Mouse (Mus musculus): ENCODE results near the gene Ifrd1.
"Not testable (repeated sequence)": the region's sequence is repeated elsewhere in the genome, so short reads cannot be mapped to it uniquely, and the experiment has no call there.

The Ifrd1 gene

DNA sequence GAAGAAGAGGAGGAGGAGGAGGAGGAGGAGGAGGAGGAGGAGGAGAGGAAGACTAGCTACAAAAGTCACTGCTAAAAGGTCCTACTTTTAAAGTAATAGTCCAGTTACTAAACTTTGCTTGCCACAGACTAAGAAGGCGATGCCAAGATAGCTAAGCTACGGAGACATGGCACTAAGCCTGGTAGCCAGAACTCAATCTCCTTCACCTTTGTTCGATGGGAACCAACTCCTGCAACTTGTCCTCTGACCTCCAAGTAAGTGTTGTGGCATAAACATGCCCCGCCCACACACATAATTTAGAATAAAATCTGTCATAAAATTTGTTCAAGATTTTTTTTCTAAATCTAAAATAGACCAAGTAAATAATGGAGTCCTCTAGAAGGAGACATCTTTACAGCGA lies 50.3 kb downstream of the Ifrd1 start:
- no peak for DNase-seq

DNA sequence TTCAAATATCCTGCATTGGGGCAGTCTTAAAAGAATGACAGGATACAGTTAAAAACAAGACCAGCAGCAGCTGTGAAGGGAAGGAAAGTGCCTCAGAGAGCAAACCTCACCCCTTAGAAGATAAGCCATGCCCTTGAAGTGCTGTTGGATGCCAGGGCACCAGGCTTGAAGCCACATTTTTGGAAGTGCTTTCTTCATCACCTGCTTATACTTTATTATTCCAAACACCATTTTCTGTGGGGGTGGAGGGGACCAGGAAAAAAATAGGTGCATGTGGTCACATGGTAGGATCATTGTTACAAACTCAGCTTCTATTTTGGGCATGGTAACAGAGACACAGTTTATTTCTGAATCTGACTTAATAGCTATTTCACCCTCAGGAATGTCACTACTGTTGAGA lies 50.8 kb downstream of the Ifrd1 start:
- no peak for DNase-seq

DNA sequence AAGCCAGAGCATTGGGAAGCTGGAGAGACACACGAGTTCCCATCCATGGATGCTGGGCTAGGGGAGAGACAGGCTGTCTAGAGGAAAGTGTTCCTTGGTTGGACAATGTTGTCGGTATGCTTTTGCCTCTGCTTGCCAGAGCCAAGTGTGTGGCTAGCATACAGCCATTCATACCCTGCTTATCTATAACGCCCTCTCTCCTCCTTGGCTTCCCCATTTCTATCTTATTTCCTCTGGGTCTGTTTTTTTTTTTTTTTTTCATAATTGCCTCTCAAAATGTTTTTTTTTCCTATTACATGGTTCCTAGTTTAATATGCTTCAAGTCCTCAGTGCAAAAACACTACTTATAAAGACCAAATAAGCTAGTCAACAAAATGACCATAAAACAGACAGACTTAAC lies 62.8 kb downstream of the Ifrd1 start:
- no peak for DNase-seq

DNA sequence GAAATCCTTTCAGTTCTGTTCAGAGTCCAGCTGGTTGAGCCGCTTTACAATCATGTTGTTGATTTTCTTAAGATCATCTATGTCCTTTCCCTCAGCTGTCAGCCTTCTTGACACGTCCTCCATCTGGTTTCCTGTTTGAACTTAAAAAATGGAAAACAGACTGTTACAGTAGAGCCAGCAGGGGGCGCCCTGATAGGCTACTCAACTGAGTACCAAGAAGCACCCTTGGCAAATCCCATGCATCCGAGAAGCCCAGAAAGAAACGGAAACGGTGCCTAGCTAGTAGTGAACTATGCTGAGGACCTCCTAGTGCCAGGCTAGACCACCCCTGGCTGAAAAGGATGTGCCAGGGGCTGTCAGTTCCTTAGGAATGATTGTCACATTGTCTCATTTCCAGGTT lies 71.2 kb downstream of the Ifrd1 start:
- peak; percentile 48 for DNase-seq

DNA sequence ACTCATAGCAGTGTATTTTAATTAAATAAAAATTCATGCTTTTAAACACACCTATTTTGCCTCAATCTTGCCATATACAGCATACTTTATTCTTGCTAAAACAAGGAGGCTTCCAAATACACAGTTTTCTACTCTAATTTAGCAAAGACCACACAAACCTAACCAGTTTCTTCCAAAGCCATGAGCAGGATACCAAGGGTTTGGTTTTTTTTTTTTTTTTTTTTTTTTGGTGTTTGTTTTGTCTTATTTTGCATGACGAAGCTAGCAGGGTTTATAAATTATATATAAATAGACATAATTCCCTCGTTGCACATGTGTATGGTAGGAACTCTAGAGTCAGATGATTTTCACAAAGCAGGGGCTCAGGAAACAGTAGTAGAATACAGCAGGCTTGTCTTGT lies 72.1 kb downstream of the Ifrd1 start:
- no peak for DNase-seq

DNA sequence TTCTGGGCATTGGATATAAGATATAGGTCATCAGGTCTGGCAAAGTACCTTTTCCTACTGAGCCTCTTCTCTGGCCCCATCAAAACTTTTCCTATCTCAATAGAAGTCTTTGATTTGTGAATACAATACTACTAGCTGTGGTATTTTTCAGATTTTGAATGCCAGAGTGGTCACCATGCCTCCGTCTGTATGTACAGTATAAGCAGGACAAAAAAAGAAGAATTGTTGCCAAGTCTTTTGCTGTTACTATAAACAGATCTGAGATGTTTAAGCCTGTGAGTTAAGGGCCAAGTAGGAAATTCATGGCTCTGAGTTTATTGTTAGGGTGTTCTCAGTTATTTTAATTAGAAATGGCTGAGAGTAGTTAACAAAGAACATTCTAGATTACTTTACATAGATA lies 73.1 kb downstream of the Ifrd1 start:
- not testable (repeated sequence) for DNase-seq

DNA sequence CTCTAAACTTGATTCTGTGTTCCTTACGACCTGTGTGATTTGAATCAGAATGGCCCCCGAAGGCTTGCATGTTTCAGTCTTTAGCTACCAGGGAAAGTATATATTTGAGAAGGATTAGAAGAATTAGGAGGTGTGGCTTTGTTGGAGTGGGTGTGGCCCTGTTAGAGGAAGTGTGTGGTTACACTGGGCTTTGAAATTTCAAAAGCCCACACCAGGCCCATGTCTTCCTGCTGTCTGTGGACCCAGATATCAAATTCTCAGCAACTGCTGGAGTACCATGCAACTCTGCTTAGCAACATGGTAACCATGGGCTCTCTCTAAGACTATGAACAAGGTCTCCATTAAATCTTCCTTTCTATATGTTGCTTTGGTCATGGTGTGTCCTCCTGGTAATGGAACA lies 76.7 kb downstream of the Ifrd1 start:
- DNase-seq = no peak

DNA sequence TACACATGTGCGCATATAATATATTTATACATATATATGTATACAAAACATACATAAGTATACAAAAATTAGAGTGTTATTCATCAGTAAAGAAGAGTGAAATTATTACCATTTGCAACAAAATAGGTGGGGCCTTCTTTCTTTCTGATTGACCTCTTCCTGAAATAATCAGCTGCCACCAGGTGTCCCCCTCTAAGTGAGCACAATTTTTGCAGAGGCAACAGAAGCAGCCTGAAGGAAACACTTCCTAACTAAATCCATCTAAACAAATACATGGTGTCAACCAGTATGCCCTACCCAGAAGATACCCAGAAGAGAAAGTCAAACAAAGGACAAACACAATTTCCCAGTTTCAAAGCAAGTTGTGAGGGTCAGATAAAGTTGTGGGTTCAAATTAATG lies 78.6 kb downstream of the Ifrd1 start:
- no peak for DNase-seq

DNA sequence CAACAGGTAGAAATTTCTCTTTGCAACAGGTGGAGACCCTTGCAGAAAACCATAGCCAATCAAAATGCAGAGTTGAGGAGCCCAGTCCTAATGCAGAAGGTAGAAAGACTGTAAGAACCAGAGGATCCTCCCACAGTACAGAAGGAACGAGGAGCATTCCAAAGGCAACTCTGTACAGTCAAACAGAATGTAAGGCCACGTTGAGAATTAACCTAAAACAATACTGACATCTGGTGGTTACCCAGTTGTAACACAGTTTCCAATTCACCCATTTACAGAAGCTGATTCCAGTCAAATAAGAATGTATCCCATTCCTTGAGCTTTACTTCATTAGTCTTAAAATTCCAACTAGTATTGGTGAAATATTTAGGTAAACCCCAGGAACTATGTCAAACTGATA lies 83.7 kb downstream of the Ifrd1 start:
- DNase-seq = peak; percentile 6

DNA sequence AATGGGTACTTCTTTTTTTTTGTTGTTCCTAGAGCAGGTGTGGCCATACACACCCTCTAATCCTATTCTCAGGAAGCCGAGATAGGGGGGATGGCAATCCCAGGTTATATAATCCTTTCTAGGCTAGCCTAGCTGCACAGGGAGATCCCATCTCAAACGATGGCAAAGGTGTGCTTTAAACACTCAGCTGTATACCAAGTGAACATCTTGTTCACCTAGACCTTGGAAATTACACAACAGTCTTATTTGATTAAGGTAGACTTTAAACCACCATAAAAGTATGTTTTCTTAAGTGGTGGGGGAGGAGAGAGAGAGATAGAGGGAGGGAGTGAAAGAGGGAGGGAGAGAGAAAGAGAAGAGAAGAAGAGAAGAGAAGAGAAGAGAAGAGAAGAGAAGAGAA lies 87.5 kb downstream of the Ifrd1 start:
- no peak for DNase-seq

DNA sequence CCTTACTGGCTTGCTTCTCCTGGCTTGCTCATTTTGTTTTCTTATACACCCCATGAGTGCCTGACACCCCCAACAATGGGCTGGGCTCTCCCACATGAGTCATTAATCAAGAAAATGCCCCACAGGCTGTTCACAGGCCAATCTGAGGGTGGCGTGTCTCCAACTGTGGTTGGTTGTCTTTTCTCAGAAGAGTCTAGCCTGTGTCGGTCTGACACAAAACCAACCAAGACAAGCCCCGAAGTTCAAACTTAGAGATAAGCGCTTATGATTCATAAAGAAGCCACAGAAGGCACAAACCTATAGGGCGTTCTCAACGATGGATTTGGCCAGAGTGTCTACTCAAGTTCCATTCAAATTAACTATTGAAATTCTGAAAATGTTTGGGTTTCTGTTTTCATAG lies 94.1 kb downstream of the Ifrd1 start:
- DNase-seq = no peak

DNA sequence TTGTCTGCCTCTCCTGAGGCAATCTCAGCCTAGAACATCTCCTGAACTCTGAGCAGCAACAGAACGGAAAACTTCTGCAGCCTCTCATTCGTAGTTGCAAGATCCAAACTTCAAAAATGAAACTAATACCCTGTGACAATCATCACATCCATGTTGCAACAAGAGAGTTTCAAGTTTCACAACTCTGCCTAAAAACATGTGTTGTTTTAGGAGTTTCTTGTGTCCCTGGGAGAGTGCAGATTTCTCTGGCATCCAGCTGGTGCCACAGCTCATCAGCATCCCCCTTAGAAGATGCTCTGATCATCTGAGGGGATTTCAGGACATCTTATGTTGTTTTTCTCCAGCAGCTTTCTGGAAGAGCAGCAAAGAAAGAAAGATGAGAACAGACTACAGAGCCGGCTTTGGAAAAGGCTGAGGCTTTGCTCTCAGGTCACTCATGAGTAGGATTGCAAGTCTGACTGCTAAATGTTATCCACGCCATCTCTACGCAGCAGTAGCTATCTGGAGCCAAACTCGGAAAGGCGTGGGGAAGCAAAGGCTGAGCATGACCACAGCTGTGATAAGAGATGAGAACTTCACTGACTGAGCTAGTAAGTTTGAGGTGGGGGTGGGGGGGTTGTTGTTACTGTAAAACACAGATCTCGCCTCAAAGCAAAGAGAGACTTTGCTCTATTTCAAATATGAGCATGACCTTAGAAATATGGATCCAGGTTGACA lies 95.8 kb downstream of the Ifrd1 start:
- no peak for DNase-seq

Measured in lung, postnatal 14 days (tissue).